Mouse (Mus musculus) limb, embryonic 14.5 days (tissue): ENCODE measurements around the gene Por. TPM values are rescaled to one million over a fixed set of nuclear protein-coding genes. Genes with fewer than 3 reads are reported as not detected.

ENCODE experiments used
- ATAC-seq: fragments of 200-750 bp; cut with Nextera tagmentation; 2 replicates; pipeline ENCODE4 v1.8.0; 2017; ENCODE audit warnings: low read depth, moderate number of reproducible peaks, moderate TSS enrichment; ENCODE audit not compliant: low FRiP score
- DNase-seq: peaks from one replicate; pipeline ENCODE4 v3.0.0-alpha.2; 2015; ENCODE audit warnings: low spot score
- H3K27ac ChIP-seq: fragments of 300-500 bp; sonication (generic); replicated peaks from 2 replicates; pipeline ENCODE4 v1.5.1; 2014; ENCODE audit warnings: low read depth, mild to moderate bottlenecking, low read length, moderate library complexity, mixed read lengths
- H3K27me3 ChIP-seq: fragments of 300-500 bp; sonication (generic); 2 replicates; pipeline ENCODE4 v1.6.1; 2014; ENCODE audit warnings: low read length, mixed read lengths; ENCODE audit not compliant: control insufficient read depth, insufficient read depth
- H3K36me3 ChIP-seq: fragments of 300-500 bp; sonication (generic); 2 replicates; pipeline ENCODE4 v1.6.1; 2014; ENCODE audit warnings: mild to moderate bottlenecking, low read length, moderate library complexity, mixed read lengths; ENCODE audit not compliant: control insufficient read depth, insufficient read depth
- H3K4me1 ChIP-seq: fragments of 300-500 bp; sonication (generic); 2 replicates; pipeline ENCODE4 v1.6.1; 2014; ENCODE audit warnings: antibody characterized with exemption, low read length, mixed read lengths; ENCODE audit not compliant: control insufficient read depth, insufficient read depth
- H3K4me2 ChIP-seq: fragments of 300-500 bp; sonication (generic); replicated peaks from 2 replicates; pipeline ENCODE4 v1.6.1; 2014; ENCODE audit warnings: low read depth, mild to moderate bottlenecking, low read length, moderate library complexity; ENCODE audit not compliant: severe bottlenecking
- H3K4me3 ChIP-seq: fragments of 300-500 bp; sonication (generic); replicated peaks from 2 replicates; pipeline ENCODE4 v1.5.1; 2014; ENCODE audit warnings: low read length
- H3K9ac ChIP-seq: fragments of 300-500 bp; sonication (generic); 2 replicates; pipeline ENCODE4 v1.6.1; 2014; ENCODE audit warnings: mild to moderate bottlenecking, low read depth, low read length, moderate library complexity; ENCODE audit not compliant: severe bottlenecking
- H3K9me3 ChIP-seq: fragments of 300-500 bp; sonication (generic); 2 replicates; pipeline ENCODE4 v1.6.1; 2016; ENCODE audit warnings: low read length; ENCODE audit not compliant: control insufficient read depth
- POLR2A ChIP-seq: fragments of 200-500 bp; IDR thresholded peaks from 2 replicates; pipeline ENCODE4 v1.8.0; 2012; ENCODE audit warnings: inconsistent platforms, mild to moderate bottlenecking, moderate library complexity, borderline replicate concordance; ENCODE audit not compliant: insufficient read depth, insufficient read length; ENCODE audit errors: extremely low read depth
- WGBS: fragments of 180-500 bp; shearing (Covaris S2); extraction: QIAGEN DNeasy Blood & Tissue Kit; methylation state at CpG from one replicate; pipeline ENCODE4 v1.1.7; 2014; 5-methylcytosine and 5-hydroxymethylcytosine counted together
- polyA plus RNA-seq, 2 experiments: library from polyadenylated mRNA; depleted of rRNA in 1 of 2; stranded (reverse) in 1 of 2; unstranded in 1 of 2; fragments of >200 nt; fragmentation: Nextera tagmentation in 1 of 2; extraction: Ambion mirVana in 1 of 2; gene quantifications; 2 replicates each; pipeline versions ENCODE4 v1.2.1 to v1.2.3; 2012 to 2014

Por gene
- polyA plus RNA-seq, 2 experiments, result 64.7 to 99.2 TPM

DNA sequence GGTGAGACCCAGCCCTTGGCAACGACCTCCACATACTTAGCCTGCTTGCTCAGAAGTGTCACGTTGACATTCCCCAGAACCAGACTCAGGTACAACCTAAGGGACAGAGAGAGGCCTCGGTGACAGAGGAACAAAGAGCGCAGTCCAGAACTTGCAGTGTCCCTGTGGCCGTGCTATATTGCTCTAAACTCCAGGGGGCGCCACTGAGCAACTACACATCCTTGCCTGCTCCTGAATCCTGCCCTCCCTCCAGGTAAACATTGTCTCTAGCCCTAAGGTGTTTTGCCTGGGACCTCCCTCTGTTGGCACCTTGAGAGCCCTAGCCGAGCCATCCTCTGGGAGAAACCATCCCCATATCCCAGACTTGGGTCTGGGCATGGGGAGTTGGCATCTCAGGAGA lies 67.3 kb downstream of the Por start:
- no peak for TF ChIP-seq POLR2A
- no peak overlapping the region for H3K4me2 ChIP-seq
- H3K27me3 ChIP-seq, result no peaks in the 10 kb centered on the region
- H3K27ac ChIP-seq, result no peak overlapping the region
- H3K9ac ChIP-seq, result no peak overlapping the region
- 77% methylated on average over 7 of the region's 7 CpGs for WGBS
- peaks cover 57% of the 10 kb centered on the region for H3K36me3 ChIP-seq
- H3K4me1 ChIP-seq, result no peaks in the 10 kb centered on the region
- no peak overlapping the region for H3K4me3 ChIP-seq
- no peaks in the 10 kb centered on the region for H3K9me3 ChIP-seq
- ATAC-seq (no peak), DNase-seq (no peak)

DNA sequence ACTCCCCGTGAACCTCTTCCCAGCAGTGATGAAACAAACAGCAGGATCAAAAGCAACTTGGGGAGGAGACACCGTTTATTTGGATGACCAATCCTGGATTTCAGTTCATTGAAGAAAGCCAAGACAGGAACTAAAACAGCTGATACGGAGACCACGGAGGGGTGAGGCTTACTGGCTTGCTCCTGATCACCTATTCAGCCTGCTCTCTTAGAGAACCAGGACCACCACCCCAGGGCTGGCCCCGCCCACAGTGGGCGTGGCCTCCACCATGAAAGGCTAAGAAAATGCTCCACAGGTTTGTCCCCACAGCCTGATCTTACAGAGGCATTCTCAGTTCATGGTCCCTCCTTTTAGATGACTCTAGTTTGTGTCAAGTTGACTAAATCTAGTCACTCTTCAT lies 68.4 kb downstream of the Por start:
- no peak overlapping the region for H3K9ac ChIP-seq
- no peak for ATAC-seq
- no peaks in the 10 kb centered on the region for H3K9me3 ChIP-seq
- H3K4me2 ChIP-seq, result no peak overlapping the region
- no peak overlapping the region for H3K4me3 ChIP-seq
- H3K27ac ChIP-seq, result no peak overlapping the region
- WGBS, result 20% methylated on average over 6 of the region's 6 CpGs
- no peaks in the 10 kb centered on the region for H3K27me3 ChIP-seq
- peaks cover 46% of the 10 kb centered on the region for H3K36me3 ChIP-seq
- TF ChIP-seq POLR2A, result no peak
- H3K4me1 ChIP-seq, result peaks cover 6% of the 10 kb centered on the region; the same call in 1 of the 2 replicates
- DNase-seq, result no peak

DNA sequence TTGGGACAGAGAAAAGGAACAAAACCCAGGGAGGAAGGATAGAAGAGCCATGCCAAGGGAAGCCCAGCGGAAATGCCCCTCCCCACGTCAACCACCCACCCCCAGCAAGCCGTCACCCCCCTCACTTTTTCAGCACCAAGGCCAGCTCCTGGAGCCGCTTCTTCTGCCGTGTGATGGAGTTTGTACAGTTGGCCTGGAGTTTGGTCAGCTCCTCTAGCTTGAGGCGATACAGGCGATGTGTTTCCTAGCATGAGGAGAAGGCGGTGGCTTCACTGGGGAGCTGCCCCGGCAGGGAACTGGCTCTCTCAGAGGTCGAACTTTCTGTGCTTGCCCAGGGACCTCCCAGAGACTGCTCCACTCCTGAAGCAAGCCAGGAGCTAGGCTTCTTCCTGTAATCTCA lies 72.3 kb downstream of the Por start:
- no peak for DNase-seq
- no peak for TF ChIP-seq POLR2A

DNA sequence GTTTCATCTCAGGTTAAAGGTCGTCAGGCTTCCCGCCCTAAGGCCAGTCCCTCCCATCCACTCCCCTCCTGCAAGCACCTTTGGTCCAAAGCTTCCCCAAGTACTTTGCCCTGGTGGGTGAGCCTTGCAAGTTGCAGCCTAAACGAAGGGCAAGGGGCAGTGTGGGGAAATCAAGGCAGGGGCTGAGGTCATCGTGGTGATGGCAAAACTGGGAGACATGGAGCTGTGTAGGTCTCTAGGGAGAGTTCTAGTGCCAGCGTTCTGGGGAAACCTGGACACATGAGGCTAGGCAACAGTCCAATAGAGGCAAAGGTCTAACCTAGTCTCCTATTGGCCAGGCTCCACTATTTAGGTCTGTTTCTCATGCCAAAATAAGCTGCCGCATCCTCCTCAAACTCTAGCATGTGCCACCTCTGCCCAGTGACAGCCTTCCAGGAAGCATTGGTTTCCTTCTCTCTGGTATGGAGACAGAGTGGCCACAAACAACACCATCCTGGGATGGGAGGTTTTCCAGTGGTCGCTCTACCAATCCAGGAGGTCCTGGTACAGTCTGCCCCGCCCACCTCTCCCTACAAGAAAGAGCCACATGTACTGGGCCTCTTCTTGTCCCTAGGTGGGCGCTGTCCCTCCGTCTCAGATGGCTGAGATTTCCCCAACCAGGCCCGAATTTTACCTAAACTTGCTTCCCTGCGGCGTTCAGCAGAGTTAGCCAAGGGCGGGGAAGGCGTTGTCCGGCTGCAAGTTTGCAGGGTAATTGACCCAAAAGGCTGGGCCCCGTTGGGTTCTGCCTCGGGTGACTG lies 73.3 kb downstream of the Por start:
- Histone ChIP-seq H3K9me3 (no peaks in the 10 kb centered on the region; the same call in 1 of the 2 replicates), H3K4me1 (peaks cover 13% of the 10 kb centered on the region; the same call in 1 of the 2 replicates), H3K27ac (no peak overlapping the region), H3K4me2 (peak overlapping the region; percentile 82), H3K4me3 (peak overlapping the region; percentile 83), H3K9ac (peak overlapping the region; percentile 67), H3K27me3 (no peaks in the 10 kb centered on the region), H3K36me3 (peaks cover 3% of the 10 kb centered on the region; the same call in 1 of the 2 replicates)
- TF ChIP-seq POLR2A, result no peak
- 18% methylated on average over 18 of the region's 18 CpGs for WGBS
- ATAC-seq (no peak), DNase-seq (no peak)

More for the DNA sequence above, 72.3 kb downstream of the Por start:
- Histone ChIP-seq H3K9ac (no peak overlapping the region), H3K27me3 (no peaks in the 10 kb centered on the region), H3K4me3 (no peak overlapping the region), H3K36me3 (peaks cover 7% of the 10 kb centered on the region; the same call in 1 of the 2 replicates), H3K4me1 (peaks cover 13% of the 10 kb centered on the region; the same call in 1 of the 2 replicates), H3K9me3 (no peaks in the 10 kb centered on the region), H3K27ac (no peak overlapping the region), H3K4me2 (no peak overlapping the region)
- 59% methylated on average over 10 of the region's 10 CpGs for WGBS
- ATAC-seq, result no peak

DNA sequence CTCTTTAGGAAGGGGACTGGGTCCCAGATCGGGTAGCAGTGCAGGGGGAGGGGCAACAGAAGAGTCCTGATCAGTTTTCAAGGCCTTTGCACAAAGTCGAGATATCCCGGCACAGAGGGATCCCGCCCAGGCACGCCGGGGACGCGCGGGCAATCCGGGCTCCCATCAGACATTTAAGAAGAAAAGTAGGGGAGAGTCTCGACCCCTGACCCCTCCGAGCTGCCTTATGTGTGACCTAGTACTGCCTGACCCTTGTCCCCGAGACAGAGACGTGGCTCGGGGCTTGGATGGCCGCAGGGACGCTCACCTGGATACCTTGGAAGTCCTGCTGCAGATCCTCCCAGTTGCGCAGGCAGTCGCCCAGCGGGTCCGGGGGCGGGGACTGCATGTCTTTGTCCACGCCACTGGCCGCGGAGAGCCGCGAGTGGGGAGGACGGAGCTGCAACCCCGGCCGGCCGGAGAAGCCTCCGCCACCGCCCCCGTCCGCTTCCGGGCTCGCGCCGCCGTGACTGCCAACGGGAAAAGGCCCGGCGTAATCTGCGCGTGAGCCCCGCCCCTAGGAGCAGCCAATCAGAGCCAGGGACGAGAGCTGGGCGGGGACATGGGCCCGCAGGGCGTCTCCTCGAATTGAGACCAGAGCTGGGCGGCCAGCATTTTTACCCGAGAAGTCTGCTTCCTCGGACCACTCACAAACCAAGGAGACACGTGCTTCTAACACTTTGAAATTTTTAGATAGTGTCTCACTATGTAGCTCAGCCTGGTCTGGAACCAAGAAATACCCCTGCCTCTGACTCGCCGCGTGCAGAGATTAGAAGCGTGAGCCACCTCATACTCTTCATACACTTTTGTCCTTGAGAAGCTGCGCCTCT lies 74.1 kb downstream of the Por start, which contains the start of gene Tmem120a:
TSS of gene Tmem120a (minus strand) at position 708 of the 869 bp plus-strand sequence.
- Histone ChIP-seq H3K4me2 (peak within 1 kb of the TSS; percentile 82), H3K36me3 (no peaks in the 10 kb centered on the region; the same call in 1 of the 2 replicates), H3K9me3 (no peaks in the 10 kb centered on the region; the same call in 1 of the 2 replicates), H3K27me3 (no peaks in the 10 kb centered on the region), H3K4me3 (peak within 1 kb of the TSS; percentile 83), H3K27ac (peak within 1 kb of the TSS; percentile 58; the same call in 1 of the 2 replicates), H3K9ac (peak within 1 kb of the TSS; percentile 67), H3K4me1 (peaks cover 13% of the 10 kb centered on the region; the same call in 1 of the 2 replicates)
- 0 out of 2 replicates have a peak, but pooled peaks have one; percentile 30 for TF ChIP-seq POLR2A
- peak; percentile 95 for DNase-seq
- under 1% methylated on average over 50 of the region's 60 CpGs for WGBS
- peak; percentile 97 for ATAC-seq
